Mouse (Mus musculus) spleen, postnatal 10 days (tissue): ENCODE data around the gene Ston2.
"Not testable (repeated sequence)": the region's sequence is repeated elsewhere in the genome, so short reads cannot be mapped to it uniquely, and the experiment has no call there.

Experiments
- DNase-seq, 2 experiments: peaks; one replicate each; pipeline ENCODE4 v3.0.0; 2021 to 2022; ENCODE audit warnings: low spot score in 2 of 2

Gene Ston2

DNA sequence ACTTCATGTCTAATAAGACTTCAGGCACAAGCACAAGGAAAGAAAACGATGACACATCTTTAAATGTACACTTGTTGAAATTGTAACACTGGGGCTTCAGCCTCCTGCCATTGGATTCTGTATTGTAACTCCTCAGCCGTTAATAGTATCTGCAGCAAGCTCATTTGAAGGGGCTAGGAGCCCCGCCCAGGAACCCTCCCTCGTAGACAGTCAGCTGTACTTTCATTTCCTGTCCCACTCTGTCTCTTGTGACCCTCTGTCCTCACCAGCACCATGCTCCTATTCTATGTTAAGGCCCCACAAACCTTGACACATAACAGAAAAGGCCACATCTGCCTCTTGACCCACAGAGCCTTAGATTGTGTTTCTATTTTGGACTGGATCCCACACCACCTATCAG is 3.6 kb upstream of the Ston2 start:
- DNase-seq: no peak

DNA sequence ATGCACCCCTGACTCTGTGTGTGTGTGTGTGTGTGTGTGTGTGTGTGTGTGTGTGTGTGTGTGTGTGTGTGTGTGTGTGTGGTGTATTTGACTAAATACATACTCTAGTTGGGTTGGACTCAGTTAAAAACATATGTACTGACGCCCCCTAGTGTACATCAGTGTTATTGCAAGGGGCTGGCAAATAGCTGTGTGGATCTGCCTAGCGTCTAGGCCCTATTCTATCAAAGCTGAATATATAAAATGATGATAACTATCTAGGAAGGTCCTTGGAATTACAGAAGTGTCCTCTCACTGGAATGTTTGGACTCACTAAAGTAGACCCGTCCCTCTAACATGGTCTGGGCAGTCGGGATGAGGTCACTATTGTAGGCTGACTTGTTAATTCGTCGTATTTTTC is 1.6 kb upstream of the Ston2 start:
- peak in 1 of 2 experiments; percentile 66 for DNase-seq

DNA sequence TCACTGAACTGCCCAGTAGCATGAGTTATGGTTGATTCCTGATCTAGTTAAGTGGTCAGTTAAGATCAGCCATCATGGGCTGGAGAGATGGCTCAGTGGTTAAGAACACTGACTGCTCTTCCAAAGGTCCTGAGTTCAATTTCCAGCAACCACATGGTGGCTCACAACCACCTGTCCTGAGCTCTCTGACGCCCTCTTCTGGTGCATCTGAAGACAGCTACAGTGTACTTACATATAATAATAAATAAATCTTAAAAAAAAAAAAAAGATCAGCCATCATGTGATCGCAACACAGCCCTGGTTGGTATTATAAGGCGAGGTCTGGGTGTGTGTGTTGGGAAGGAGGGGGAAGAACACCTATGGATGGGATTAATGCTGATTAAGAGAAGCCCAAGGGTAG is 259 bp upstream of the Ston2 start:
- not testable (repeated sequence) for DNase-seq

- no peak for DNase-seq
These were observed 1.8 kb downstream of the Ston2 start for GRCm38 (mm10) chr12:91786355-91786754.

- no peak for DNase-seq
These were observed 6.8 kb downstream of the Ston2 start for GRCm38 (mm10) chr12:91781432-91781831.

DNA sequence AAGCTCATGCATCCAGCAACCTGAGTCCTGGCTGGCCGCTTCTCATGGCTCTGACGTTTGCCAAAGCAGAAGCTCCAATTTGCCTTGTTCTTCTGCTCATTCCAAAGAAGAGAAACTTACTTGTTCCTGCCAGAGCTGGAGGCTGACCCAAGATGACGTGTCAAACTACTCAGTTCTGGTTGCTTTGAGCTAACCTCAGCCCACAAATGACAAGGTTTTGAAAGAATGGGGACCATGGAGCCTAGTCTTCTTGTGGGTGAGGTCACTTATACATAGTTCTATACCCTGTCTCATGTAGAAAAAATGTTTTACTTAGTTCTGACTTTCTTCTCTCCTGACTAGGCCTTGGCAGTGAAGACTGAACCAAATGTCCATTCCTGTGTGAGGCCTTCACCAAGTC is 7.7 kb downstream of the Ston2 start:
- no peak for DNase-seq

DNA sequence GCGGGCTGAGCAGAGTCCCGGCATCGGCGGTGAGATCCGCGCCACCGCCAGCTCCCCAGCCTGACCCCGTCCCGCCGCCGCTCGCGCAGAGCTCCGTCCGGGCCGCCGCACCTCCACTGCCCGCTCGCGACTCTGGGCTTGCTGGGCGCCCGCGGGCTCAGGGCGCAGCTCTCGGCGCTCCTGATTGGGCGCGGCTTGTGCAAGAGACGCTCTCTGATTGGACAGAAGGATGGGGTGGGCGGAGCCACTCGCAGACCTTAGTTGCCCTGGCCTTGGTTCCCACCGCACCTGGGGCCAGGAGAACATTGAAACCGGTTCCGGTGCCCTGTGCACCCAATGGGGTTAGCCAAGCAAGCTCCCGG is 9.2 kb downstream of the Ston2 start:
- peak; percentile 60 to 76 for DNase-seq

- no peak for DNase-seq
These were observed 9.8 kb downstream of the Ston2 start for GRCm38 (mm10) chr12:91778211-91779003.

DNA sequence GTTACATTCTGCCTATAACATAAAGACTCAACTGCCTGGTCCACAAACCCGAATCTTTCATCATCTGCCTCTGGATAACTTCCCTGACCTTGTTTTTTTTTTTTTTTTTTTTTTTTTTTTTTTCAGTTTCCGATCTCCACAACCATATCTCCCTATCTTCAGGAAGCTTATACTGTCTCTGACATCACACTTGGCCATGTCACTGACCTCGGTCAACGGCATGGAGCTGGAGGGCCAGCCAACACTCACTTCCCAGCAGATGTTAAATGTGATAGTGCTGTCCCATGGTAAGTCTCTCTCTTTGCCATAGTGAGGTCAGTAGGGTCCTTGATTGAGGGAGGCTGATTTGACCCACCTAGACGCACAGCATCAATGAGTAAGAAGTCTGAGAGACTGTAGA is 11.8 kb downstream of the Ston2 start:
- DNase-seq: no peak

DNA sequence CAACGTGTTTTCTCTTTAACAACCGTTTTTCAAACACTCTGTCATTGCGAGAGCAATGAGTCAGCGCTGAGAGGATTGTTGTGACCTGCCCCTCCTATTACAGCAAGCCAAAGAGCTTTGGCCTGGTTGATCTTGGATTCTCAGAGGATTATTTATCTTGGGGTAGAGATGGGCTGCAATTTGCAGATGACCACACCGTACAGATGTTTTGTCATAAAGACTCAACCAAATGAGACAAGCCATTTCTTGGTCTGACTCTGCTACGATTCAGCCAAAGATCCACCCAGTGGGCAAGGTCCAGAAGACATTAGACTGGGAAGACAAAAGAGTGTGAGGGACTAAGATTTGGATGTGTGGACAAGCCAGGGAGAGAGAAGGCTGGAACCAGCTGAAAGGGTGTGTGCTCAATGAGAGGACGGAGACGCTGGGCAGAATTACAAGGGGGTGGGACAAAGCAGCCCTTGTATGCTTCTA is 13.3 kb downstream of the Ston2 start:
- no peak for DNase-seq

DNA sequence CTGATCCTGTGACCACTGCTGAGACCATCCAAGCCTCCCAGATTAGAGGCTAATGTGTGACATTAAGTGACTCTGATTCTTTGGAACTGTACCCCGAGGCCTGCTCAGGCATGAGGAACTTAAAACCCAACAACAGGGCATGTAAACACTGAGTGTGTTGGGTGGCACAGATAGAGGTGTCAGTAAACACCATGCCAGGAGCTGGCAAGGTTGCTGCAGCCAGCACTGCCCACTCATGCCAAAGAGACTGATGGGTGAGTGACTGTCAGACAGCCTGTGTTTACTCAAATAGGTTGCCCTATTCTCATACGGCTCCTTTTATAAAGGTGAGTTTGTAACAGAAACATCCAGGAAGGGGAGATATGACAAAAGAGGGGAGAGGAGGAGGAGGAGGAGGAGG is 19.3 kb downstream of the Ston2 start:
- no peak for DNase-seq

DNA sequence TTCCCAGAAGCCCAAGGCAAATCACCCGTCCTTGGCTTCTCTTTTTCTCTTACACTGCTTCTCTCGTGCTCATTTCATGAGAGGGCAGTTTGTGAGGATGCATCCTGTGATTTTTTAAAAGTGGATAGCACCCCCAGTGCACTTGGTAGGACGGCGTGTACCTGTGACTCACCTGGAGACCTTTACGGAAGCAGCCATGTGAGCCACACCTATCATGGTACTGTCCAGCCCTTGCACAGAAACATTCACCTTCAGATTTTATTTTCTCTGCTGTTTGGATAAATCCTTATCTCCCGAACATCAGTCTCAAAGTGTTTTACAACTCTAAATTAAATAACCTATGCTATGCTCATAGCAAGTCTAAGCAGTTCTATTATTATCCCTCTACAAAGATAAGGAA is 20.0 kb downstream of the Ston2 start:
- no peak for DNase-seq

DNA sequence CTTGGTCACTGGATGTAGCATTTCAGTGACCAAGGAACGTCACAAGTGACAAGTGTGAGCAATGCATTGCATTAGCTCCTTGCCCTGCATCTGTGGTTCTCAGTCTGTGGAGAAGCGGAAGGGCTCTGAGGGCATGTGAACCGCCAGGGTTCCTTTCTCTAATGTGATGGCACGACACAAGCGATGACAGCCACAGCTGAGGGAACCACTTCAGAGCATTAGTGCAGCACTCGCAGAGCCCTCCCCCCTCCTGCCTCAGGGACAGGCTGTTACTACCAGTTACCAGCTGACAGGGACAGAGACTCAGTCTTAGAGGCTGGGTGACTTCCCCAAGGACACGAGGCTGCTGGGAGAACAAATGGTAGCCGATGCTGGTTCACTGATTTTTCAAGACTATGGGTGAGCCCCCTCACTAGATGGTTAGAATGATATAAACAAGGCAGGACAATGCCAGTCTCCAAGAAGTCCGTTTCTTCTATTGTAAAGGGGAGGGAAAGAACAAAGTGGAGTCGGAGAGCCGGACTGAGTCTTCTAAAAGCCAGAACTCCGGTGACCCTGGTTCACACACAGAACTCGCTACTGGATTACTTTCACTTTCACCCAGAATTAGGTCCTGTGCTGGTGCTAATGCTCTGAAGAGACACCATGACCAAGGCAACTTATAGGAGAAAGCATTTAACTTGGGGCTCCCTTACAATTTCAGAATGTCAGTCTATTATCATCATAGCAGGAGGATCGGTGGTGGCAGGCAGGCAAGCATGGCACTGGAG is 21.7 kb downstream of the Ston2 start:
- DNase-seq: peak in 1 of 2 experiments; percentile 68

DNA sequence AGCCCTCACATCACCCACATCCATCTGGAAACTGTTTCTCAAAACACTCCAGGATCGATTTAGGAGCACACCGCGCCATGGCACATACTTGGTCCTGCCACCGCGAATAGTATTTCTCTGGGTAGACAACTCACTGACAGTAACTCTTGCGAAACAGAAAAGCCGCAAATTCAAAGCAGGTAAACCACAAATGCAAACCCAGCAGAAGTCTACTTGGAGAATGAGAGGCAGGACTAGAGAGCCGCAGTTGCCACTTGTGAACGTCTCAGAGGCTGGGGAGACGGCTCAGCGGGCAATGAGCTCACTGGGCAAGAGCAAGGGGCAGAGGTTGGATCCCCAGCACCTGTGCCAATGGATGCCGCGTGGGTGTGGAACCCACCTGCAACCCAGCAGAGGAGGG is 22.7 kb downstream of the Ston2 start:
- DNase-seq: peak in 1 of 2 experiments; percentile 43

DNA sequence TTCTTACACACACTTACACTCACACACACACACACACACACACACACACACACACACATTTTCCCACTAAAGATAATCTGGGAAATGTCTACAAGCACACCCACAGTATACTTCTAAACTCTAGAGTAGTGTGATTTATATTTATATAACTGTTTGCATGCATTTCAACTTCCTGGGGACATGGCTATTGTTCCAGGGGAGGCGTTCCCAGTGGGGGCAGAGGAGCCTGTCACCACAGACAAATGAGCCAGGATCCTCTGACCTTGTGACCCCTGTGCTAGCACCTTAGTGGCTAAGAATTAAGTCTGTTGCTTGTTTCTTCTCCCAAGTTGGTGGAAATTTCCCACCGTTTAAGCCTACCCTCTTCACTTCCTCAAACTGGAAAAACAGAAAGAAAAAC is 23.1 kb downstream of the Ston2 start:
- DNase-seq: no peak

GRCm38 (mm10) chr12:91764471-91764870 is 23.7 kb downstream of the Ston2 start:
- no peak for DNase-seq

DNA sequence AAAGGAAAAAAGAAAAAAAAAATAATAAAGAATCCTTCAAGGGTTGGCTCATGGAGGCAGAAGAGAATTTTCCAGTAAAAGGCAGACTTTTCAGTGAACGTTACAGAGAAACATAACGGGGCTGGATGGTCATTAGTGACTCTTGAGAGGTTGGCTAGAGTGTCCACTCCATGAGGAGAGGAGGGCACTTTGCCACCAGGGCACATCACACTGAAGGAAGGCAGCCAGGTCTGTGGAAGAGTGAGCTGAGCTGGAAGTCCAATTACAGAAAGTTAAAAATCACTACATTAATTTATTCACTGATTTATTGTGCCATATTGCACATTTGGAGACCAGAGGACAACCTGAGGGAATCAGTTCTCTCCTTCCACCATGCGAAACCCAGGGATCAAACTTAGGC is 28.4 kb downstream of the Ston2 start:
- DNase-seq: no peak

GRCm38 (mm10) chr12:91757854-91758562 is 30.2 kb downstream of the Ston2 start:
- no peak for DNase-seq

DNA sequence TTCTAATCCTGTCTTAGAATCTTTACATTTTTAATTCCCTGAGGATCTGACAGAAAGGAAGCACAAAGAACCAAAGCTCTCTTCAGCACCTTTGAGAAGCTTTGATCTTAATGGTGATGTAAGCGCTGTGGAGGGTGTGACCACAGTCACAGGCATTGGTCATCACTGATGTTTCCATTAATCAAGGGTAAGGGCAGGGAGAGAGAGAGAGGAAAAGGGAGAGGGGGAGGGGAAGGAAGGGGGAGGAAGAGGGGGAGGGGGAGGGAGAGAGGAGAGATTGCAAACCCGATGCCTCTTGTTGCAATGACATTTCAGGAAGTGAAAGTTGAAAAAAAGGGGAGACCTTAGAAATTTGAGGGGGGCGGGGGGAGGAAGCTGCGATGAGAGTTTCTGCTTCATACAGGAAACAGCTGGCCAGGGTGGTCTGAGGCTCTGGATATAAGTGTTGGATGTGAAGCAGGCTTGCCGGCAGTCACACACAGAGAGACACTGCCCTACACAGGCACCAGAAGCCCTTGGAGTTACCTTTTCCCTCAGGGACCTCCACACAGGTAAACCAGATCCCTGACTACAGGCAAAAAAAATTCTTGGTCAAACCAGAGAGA is 31.5 kb downstream of the Ston2 start:
- peak in 1 of 2 experiments; percentile 46 for DNase-seq

DNA sequence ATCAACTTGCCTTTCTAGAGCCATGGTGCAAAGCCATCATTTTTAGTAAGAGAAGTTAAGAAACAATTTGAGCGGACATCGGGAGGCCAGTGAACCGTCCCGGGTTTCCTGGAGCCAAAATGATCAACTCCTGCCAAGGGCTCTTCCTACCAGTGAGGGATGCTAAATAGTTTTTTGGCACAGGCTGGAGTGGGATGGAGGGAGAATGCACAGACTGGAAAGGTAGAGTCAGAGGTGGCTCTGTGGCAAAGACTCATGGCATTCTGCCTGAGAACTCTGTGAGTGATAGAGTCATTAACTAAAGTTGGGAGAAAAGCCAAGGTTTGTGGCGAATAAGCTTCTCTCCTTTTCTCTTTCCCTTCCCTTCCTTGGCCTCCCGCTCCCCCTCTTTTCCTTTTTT is 33.6 kb downstream of the Ston2 start:
- DNase-seq: no peak

DNA sequence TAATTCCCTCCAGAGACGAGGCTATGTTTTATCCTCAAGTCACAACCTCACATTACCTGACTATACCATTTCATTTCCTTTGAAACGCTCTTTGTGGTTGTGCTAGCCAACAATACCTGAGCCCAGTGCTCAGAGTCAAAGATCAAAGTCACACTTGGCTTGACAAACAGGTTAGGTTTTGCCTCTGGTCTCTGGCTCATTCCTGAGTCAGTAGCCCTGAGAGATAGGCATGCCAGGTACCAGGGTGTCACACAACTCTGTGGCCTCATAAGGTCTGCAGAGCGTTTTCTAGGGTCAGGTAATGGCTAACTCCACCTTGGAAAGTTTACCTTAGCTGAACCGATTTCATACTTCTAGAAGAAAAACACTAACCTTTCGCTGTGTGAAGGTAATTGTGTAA is 35.5 kb downstream of the Ston2 start:
- DNase-seq: no peak
